Mouse (Mus musculus): Measurements from ENCODE around the gene Scarb1.

GRCm38 (mm10) chr5:125339108-125339751 is 1.7 kb downstream of the Scarb1 start:
- TF ChIP-seq TAL1 (IDR thresholded peaks at IDR 0.05; ENCODE audit: low read length) (no peak), GATA1 (IDR thresholded peaks at IDR 0.05; ENCODE audit: low read length) (no peak)
